Mouse (Mus musculus): ENCODE measurements around the gene Ndc1. TPM values are rescaled to one million over a fixed set of nuclear protein-coding genes. Genes with fewer than 3 reads are reported as not detected.

Ndc1 gene
- polyA plus RNA-seq, 1 experiment from 2014 or later = 37.5 TPM

DNA sequence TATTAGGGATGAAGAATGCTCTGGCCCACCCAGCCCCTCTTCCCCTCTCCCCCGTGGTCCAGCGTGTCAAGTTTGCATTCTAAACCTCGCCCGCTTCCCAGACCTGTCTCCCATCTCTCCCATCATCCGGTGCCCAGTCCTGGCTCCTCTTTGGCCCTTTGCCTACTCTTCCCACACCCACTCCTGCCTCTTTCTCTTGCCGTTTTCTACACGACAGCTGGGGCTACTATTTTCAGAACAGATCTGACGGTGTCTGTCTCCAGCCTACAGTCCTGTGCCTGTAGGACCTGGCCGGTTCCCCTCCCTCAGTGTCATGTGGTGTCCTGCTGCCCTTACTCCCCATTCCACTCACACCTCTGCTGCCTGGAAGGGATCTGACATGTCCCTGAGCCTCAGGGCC lies 59.0 kb downstream of the Ndc1 start:
- H3K4me3 ChIP-seq (replicated peaks) = no peak overlapping the region
- peaks cover 1% of the 10 kb centered on the region for H3K4me1 ChIP-seq
- peaks cover 16% of the 10 kb centered on the region for H3K27me3 ChIP-seq
- H3K36me3 ChIP-seq = no peaks in the 10 kb centered on the region
- H3K9me3 ChIP-seq (replicated peaks) = no peaks in the 10 kb centered on the region
- no peak for ATAC-seq (replicated peaks; ENCODE audit: low FRiP score)
- H3K4me2 ChIP-seq = no peak overlapping the region
- 84% methylated on average over 9 of the region's 9 CpGs for WGBS
- no peak overlapping the region for H3K9ac ChIP-seq
- no peak overlapping the region for H3K27ac ChIP-seq

DNA sequence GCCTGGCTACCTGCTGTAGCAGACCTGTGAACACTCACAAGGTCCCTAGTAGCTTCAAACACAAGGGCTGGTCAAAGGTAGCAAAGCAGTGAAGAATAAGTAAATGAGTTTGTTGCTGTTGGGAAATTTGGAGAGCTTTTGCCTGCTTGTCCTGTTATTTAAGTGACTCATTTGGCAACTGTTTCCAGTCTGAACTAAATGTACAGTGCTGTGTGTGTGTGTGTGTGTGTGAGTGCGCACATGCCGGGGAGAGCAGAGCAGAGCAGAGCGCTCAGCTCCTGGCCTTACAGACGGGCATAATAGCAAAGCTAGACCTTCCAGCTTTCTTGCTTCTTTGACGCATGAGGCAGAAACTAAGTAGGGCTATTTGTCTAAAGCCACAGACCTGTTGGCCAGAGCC lies 65.1 kb downstream of the Ndc1 start:
- Histone ChIP-seq H3K9ac (no peak overlapping the region), H3K4me3 (replicated peaks) (no peak overlapping the region), H3K9me3 (replicated peaks) (no peaks in the 10 kb centered on the region), H3K4me1 (peaks cover 29% of the 10 kb centered on the region), H3K36me3 (no peaks in the 10 kb centered on the region), H3K27me3 (peaks cover 65% of the 10 kb centered on the region), H3K4me2 (no peak overlapping the region), H3K27ac (no peak overlapping the region)
- ATAC-seq (replicated peaks; ENCODE audit: low FRiP score) = no peak
- 82% methylated on average over 5 of the region's 5 CpGs for WGBS

DNA sequence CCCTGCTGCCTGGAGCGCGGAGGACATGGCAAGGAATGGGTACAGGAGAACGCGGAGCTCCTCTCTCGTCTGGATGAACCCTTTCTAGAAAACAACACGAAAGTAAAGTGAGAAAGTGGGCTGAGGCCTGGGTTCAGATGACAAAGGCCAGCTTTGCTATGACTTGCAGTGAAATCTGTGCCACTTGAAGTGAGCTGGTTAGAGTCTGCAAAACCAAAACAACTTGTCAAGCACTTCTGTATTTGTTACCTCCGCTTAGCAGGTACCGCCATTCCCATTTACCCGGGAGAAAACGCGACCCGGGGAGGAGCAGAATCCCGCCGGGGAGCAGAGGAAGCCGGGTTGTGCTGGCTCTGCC lies 66.4 kb downstream of the Ndc1 start:
- 5% methylated on average over 15 of the region's 15 CpGs for WGBS
- Histone ChIP-seq H3K4me1 (peaks cover 39% of the 10 kb centered on the region), H3K27me3 (peaks cover 77% of the 10 kb centered on the region), H3K9me3 (replicated peaks) (no peaks in the 10 kb centered on the region), H3K36me3 (no peaks in the 10 kb centered on the region), H3K9ac (peak overlapping the region; percentile 52; the same call in 1 of the 2 replicates), H3K4me3 (replicated peaks) (peak overlapping the region; percentile 64), H3K4me2 (peak overlapping the region; percentile 89), H3K27ac (no peak overlapping the region)
- no peak for ATAC-seq (replicated peaks; ENCODE audit: low FRiP score)

DNA sequence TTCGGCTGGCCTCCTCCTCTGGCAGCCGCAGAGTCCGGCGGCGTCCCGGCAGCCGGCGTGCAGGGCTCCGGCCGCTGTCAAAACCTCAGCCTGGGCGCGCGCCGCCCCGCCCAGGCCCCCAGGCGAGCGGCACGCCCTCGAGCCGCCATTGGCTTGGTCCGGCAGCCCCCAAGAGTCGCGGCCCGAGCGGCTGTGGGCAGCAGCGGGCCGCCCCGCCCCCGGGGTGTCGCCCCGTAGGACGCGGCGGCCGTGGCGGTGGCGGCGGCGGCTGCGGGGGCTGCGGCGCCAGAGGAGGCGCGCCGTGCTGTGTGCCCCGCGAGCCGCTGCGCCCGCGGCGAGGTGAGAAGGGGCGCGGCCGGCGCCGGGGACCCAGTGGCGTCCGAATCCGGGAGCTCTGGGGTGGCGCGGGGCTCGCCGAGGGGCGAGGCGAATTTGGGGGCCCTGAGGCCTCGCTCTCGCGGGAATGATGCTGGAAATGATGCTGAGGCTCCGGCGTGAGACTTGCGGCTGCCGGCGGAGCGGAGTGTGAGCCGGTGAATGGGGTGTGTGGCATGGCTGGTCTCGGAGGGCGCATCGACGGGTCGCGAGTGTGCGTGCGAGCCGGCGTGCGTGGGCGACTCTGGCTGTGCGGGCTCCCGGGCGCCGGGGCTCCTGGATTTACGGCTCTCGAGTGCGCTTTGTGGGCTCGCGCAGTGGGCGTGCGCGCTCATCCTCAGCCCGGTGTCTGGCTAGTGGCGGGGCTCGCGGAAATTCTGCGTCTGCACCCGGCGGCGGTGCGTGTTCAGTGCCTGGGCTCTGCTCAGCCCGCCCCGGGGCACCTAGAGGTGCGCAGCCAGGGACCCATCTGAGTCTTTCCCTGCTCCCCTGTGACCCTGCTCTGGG lies 67.0 kb downstream of the Ndc1 start, which contains the start of gene Glis1:
TSS of gene Glis1 (plus strand) at position 236 of the 882 bp plus-strand sequence.
- under 1% methylated on average over 93 of the region's 112 CpGs for WGBS
- Histone ChIP-seq H3K4me1 (peaks cover 43% of the 10 kb centered on the region), H3K27me3 (peaks cover 84% of the 10 kb centered on the region), H3K27ac (no peak within 1 kb of the TSS), H3K9me3 (replicated peaks) (no peaks in the 10 kb centered on the region), H3K9ac (peak within 1 kb of the TSS; percentile 52), H3K36me3 (no peaks in the 10 kb centered on the region), H3K4me3 (replicated peaks) (peak within 1 kb of the TSS; percentile 64), H3K4me2 (peak within 1 kb of the TSS; percentile 89)
- ATAC-seq (replicated peaks; ENCODE audit: low FRiP score) = peak; percentile 93

DNA sequence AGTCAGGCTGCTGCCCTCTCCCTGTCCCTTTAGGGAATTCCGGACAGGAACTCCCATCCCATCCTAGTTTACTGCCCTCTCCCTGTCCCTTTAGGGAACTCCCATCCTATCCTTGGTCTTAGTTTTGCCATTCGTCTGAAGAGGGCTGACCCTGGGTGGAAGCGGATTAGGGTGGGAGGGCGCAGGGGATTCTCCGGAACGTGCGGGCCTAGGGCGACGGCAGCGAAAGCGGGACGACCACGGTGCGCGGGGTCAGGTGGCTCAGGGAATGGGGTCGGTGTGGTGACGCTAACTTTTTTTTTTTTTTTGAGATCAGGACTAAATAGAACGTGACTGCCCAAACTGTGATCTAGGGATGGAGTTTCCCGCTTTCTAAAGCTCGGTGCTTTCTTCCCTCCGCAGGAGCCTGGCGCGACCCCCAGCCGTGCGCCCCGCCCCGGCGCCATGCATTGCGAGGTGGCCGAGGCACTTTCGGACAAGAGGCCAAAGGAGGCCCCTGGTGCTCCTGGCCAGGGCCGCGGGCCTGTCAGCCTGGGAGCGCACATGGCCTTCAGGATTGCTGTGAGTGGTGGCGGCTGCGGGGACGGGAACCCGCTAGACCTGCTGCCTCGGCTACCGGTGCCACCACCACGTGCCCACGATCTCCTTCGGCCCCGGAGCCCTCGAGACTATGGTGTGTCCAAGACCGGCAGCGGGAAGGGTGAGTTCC lies 67.8 kb downstream of the Ndc1 start:
- Histone ChIP-seq H3K9me3 (replicated peaks) (no peaks in the 10 kb centered on the region), H3K27ac (no peak overlapping the region), H3K4me2 (peak overlapping the region; percentile 89), H3K36me3 (no peaks in the 10 kb centered on the region), H3K9ac (peak overlapping the region; percentile 52; the same call in 1 of the 2 replicates), H3K4me3 (replicated peaks) (peak overlapping the region; percentile 64), H3K4me1 (peaks cover 46% of the 10 kb centered on the region), H3K27me3 (peaks cover 84% of the 10 kb centered on the region)
- WGBS = 2% methylated on average over 47 of the region's 47 CpGs
- peak; percentile 12 for ATAC-seq (replicated peaks; ENCODE audit: low FRiP score)

DNA sequence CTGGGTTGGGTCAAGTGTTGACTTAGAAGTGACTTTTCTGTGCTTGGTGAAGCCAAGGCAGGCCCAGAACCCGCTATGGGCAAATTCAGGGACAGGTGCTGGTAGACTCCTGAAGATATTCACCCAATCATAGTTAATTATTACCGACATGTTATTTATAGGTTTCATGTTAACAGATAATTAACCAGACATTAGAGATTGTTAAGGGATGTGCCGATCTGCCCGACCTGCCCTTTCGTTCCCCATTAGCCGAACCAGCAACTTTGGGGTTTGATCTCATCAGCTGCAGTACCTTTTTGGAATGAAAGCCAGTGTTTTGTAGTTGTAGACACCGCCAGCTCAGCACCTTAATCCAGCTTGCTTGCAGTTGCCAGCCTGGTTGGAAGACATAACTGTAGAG lies 68.9 kb downstream of the Ndc1 start:
- Histone ChIP-seq H3K4me1 (peaks cover 57% of the 10 kb centered on the region), H3K27ac (no peak overlapping the region), H3K4me2 (no peak overlapping the region), H3K36me3 (no peaks in the 10 kb centered on the region), H3K9me3 (replicated peaks) (no peaks in the 10 kb centered on the region), H3K27me3 (peaks cover 86% of the 10 kb centered on the region), H3K4me3 (replicated peaks) (no peak overlapping the region), H3K9ac (no peak overlapping the region)
- 80% methylated on average over 7 of the region's 7 CpGs for WGBS
- no peak for ATAC-seq (replicated peaks; ENCODE audit: low FRiP score)

DNA sequence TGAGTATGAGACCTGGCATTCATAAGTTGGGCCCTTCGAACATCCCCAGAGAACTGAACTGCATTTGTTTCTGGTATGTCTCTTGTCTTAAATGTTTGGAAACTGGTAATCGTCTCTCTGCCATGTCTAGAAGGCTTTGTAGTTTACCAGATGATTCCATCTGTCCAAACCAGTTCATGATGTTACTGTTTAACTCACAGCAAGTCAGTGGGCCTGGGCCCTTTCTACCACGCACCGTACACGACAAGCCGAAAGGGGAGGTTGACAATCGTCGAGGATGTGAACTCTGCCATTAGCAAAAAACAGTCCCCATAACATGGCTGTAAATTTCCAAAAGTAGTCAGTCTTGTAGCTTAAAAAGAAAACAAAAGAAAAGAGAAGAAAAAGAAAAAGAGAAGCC lies 71.2 kb downstream of the Ndc1 start:
- H3K27me3 ChIP-seq = peaks cover 93% of the 10 kb centered on the region
- no peak for ATAC-seq (replicated peaks; ENCODE audit: low FRiP score)
- H3K4me3 ChIP-seq (replicated peaks) = no peak overlapping the region
- no peaks in the 10 kb centered on the region for H3K9me3 ChIP-seq (replicated peaks)
- H3K36me3 ChIP-seq = no peaks in the 10 kb centered on the region
- H3K4me2 ChIP-seq = no peak overlapping the region
- 65% methylated on average over 8 of the region's 8 CpGs for WGBS
- no peak overlapping the region for H3K9ac ChIP-seq
- H3K4me1 ChIP-seq = peaks cover 77% of the 10 kb centered on the region
- H3K27ac ChIP-seq = no peak overlapping the region

DNA sequence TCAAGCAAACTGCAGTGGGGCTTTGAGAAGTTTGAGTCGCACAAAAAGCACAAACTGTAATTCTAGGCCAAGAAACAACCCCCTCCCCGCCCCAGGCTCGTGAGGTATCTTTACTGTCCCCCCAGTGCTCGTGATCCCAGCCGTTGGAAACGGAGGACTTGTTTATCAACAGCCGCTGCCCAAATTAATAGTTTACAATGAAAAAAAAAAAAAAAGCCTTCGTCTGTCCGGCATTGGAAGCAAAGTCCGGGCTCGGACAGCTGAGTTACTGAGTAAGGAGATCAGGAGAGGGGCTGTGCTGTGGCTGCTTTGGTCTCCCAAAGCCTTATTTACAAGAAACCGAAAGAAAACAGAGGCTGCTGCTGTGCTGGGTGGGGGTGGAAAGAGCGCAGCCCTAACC lies 72.7 kb downstream of the Ndc1 start:
- ATAC-seq (replicated peaks; ENCODE audit: low FRiP score) = no peak
- Histone ChIP-seq H3K4me2 (peak overlapping the region; percentile 45), H3K36me3 (no peaks in the 10 kb centered on the region), H3K9ac (no peak overlapping the region), H3K27me3 (peaks cover 93% of the 10 kb centered on the region), H3K4me3 (replicated peaks) (peak overlapping the region; percentile 19), H3K27ac (no peak overlapping the region), H3K9me3 (replicated peaks) (0 out of 2 replicates have a peak, but pooled peaks cover 4% of the 10 kb centered on the region), H3K4me1 (peaks cover 67% of the 10 kb centered on the region)
- WGBS = 19% methylated on average over 13 of the region's 13 CpGs

DNA sequence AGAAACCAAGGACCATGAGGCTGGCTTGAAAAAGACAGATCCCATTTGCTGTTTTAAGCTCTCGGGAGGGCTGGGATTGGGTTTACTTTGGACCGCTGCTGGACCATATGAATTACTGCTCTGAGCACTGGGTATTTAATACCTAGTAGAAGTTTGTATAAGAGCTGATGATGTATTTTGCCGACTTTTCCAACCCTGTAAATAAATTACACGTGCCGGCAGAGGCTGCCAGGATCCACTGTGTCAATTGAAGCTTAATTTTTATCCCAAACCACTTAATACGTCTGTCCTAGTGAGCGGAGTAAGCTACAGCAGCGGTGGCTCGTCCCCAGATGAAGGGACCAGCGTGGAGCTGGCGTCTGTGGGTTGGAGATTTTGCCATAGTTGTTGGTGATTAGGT lies 74.7 kb downstream of the Ndc1 start:
- Histone ChIP-seq H3K9ac (no peak overlapping the region), H3K27ac (0 out of 2 replicates have a peak overlapping the region, but pooled peaks have one; percentile 20), H3K27me3 (peaks cover 93% of the 10 kb centered on the region), H3K9me3 (replicated peaks) (0 out of 2 replicates have a peak, but pooled peaks cover 4% of the 10 kb centered on the region), H3K36me3 (no peaks in the 10 kb centered on the region), H3K4me3 (replicated peaks) (peak overlapping the region; percentile 24), H3K4me1 (peaks cover 59% of the 10 kb centered on the region), H3K4me2 (peak overlapping the region; percentile 48)
- 28% methylated on average over 11 of the region's 11 CpGs for WGBS
- no peak for ATAC-seq (replicated peaks; ENCODE audit: low FRiP score)

DNA sequence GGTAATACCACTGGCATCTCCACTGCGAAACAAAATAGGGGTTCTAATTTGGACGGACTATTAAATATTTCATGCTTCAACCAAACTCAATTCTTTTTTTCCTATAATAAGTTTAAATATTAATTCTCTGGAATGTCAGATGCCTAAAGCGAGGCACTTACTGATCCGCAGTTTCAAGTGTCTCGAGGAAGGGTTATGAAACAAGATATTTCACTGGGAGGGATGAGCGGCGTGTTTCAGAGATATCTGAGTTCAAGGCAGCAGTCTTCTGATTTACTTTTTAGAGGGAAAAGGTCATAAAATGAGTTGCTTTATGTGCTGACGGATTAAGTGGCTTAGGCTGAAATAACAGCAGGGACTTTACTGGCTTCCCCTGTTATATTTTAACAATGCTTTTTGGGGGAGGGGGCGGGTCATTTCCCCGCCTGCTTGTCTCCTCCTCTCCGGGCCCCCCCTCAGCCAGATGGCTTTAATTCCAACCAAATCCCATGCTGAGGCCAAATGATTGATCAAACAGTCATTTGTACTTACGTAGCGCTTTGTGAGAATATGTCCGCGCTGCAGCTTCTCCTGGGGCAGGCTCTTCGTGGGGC lies 75.4 kb downstream of the Ndc1 start:
- peaks cover 52% of the 10 kb centered on the region for H3K4me1 ChIP-seq
- peak overlapping the region; percentile 24; the same call in 1 of the 2 replicates for H3K4me3 ChIP-seq (replicated peaks)
- H3K27me3 ChIP-seq = peaks cover 90% of the 10 kb centered on the region
- no peaks in the 10 kb centered on the region for H3K36me3 ChIP-seq
- no peak overlapping the region for H3K9ac ChIP-seq
- H3K9me3 ChIP-seq (replicated peaks) = 0 out of 2 replicates have a peak, but pooled peaks cover 4% of the 10 kb centered on the region
- no peak for ATAC-seq (replicated peaks; ENCODE audit: low FRiP score)
- H3K27ac ChIP-seq = no peak overlapping the region
- WGBS = 22% methylated on average over 16 of the region's 16 CpGs
- peak overlapping the region; percentile 48 for H3K4me2 ChIP-seq

DNA sequence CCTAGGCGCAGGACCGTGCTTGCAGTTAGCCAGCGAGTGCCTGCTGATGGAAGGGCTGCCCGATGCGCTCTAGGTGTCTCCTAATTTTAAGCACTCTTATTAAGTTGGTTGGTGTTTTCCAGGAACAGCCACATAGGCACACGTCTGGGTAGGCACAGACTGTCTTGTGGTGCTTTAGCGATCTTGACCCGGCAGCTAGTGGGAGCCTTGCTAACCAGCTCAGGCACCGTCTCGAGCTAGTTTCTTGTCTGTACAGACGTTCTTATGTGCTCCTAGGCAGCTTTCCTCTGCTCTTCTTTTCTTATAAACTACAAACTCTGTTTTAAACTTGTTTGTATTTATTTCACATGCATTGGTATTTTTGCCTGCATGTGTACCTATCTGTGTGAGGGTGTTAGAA lies 76.0 kb downstream of the Ndc1 start:
- Histone ChIP-seq H3K4me1 (peaks cover 46% of the 10 kb centered on the region), H3K27ac (no peak overlapping the region), H3K27me3 (peaks cover 90% of the 10 kb centered on the region), H3K9me3 (replicated peaks) (0 out of 2 replicates have a peak, but pooled peaks cover 4% of the 10 kb centered on the region), H3K9ac (no peak overlapping the region), H3K4me2 (peak overlapping the region; percentile 48), H3K36me3 (no peaks in the 10 kb centered on the region), H3K4me3 (replicated peaks) (no peak overlapping the region)
- WGBS = 53% methylated on average over 11 of the region's 11 CpGs
- ATAC-seq (replicated peaks; ENCODE audit: low FRiP score) = no peak

DNA sequence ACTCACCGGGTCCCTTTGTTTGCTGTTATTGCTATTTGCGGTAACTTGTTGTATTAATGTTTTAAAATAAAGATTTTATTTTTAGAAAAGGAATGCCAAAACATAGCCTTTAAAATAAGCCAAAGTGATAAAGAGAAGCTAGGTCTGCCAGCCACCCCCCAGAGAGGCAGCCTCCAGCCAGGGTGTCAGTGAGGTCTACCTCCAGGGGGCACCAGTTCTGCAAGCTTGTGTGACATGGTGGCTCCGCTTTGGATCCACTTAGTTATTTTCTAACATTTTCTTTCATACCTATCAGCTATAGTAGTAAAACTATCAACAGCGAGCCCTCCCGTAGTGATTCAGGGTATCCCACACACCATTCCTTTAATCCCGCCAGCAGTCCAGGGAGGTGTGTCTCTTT lies 80.9 kb downstream of the Ndc1 start:
- H3K4me1 ChIP-seq = peaks cover 17% of the 10 kb centered on the region
- no peak overlapping the region for H3K27ac ChIP-seq
- H3K9ac ChIP-seq = no peak overlapping the region
- no peak for ATAC-seq (replicated peaks; ENCODE audit: low FRiP score)
- no peak overlapping the region for H3K4me2 ChIP-seq
- H3K36me3 ChIP-seq = no peaks in the 10 kb centered on the region
- 0 out of 2 replicates have a peak, but pooled peaks cover 4% of the 10 kb centered on the region for H3K9me3 ChIP-seq (replicated peaks)
- no peak overlapping the region for H3K4me3 ChIP-seq (replicated peaks)
- H3K27me3 ChIP-seq = peaks cover 64% of the 10 kb centered on the region
- 80% methylated on average over 6 of the region's 6 CpGs for WGBS

Data from kidney, embryonic 15.5 days (tissue).